Mouse (Mus musculus) layer of hippocampus, adult 8-10 months (tissue): ENCODE results near the gene Stat4. TPM values are rescaled to one million over a fixed set of nuclear protein-coding genes. Genes with fewer than 3 reads are reported as not detected.

Experiments
- DNase-seq, 2 experiments: peaks; one replicate each; pipeline ENCODE4 v3.0.0; 2022; ENCODE audit warnings: low spot score in 2 of 2
- total RNA-seq, 4 experiments: library from RNA; stranded (reverse); gene quantifications; 2 replicates each; pipeline ENCODE4 v1.2.4; 2022

The Stat4 gene
- total RNA-seq, result 1 to 10 TPM in 2 of 4 experiments, under 1 TPM in 2; 0.61 to 1.1 (median 1.0) TPM

GRCm38 (mm10) chr1:51986848-51987247 lies at the start of gene Stat4:
Gene Stat4, plus strand, starts transcription at chr1:51987148.
- no peak for DNase-seq

- DNase-seq, result no peak
Observed at GRCm38 (mm10) chr1:51938357-51938756, 48.6 kb upstream of the Stat4 start.

DNA sequence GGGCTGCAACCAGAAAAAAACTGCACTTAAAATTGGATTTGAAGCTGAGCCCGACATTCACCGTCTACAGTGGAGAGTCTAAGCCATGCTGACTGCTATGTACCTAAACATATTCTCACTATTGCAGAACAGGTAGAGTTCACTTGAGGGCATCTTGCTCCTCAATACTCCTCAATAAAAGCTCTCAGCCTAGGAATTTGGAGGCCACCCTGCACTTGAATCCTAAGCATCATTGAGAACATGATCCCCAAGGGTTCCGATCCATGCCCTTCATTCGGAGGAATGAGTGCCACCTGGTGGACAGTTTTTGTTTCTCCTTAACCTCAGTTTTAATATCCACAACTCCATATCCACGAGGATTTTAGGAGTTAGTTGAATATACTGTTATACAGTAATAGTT lies 42.2 kb upstream of the Stat4 start:
- DNase-seq, result peak in 1 of 2 experiments; percentile 20

DNA sequence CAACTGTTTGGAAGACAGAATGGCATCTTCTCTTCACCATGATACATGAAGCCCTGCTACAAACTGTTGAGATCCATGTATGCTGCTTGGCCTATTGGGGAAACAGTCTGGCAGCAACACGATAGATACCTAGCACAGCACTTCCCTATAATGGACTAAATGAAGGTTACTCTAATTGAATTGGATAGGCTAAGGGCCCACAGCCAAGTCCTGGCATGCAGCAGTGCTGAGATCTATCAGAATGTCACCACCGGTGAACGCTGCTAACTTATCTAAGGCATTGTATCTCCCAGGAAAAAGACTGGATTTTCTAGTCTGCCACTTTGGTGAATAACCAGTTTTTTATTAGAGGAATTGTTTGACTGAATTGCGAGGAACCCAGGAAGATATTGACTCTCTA lies 39.8 kb upstream of the Stat4 start:
- no peak for DNase-seq

GRCm38 (mm10) chr1:51964647-51965046 lies 22.3 kb upstream of the Stat4 start:
- no peak for DNase-seq

- no peak for DNase-seq
Observed at GRCm38 (mm10) chr1:51968994-51969393, 18.0 kb upstream of the Stat4 start.

- no peak for DNase-seq
Observed at GRCm38 (mm10) chr1:51970182-51970581, 16.8 kb upstream of the Stat4 start.

DNA sequence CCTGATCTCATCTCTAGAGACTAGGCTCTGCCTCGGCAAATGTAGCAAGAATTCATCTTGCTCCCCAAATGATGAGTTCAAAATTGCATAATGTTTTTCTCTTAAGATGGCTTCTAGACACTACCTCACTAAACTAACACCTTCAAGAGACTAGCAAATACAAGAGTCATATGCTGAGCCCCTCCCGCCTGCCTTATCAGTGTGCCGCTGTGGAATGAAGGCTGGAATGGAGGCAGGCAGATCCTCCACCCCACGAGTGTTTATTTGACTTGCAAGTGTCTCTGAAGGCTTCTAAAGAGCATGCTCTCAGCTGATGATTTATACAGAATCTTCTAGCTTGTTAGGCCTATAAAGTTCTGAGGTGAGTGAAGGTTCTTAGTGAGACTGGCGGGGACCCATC lies 11.4 kb upstream of the Stat4 start:
- no peak for DNase-seq

- no peak for DNase-seq
Observed at GRCm38 (mm10) chr1:51979048-51979447, 7.9 kb upstream of the Stat4 start.

- DNase-seq, result peak; percentile 11 to 58
Observed at GRCm38 (mm10) chr1:51991983-51992609, 5.1 kb downstream of the Stat4 start.

- DNase-seq, result no peak
Observed at GRCm38 (mm10) chr1:51996056-51996455, 9.1 kb downstream of the Stat4 start.

DNA sequence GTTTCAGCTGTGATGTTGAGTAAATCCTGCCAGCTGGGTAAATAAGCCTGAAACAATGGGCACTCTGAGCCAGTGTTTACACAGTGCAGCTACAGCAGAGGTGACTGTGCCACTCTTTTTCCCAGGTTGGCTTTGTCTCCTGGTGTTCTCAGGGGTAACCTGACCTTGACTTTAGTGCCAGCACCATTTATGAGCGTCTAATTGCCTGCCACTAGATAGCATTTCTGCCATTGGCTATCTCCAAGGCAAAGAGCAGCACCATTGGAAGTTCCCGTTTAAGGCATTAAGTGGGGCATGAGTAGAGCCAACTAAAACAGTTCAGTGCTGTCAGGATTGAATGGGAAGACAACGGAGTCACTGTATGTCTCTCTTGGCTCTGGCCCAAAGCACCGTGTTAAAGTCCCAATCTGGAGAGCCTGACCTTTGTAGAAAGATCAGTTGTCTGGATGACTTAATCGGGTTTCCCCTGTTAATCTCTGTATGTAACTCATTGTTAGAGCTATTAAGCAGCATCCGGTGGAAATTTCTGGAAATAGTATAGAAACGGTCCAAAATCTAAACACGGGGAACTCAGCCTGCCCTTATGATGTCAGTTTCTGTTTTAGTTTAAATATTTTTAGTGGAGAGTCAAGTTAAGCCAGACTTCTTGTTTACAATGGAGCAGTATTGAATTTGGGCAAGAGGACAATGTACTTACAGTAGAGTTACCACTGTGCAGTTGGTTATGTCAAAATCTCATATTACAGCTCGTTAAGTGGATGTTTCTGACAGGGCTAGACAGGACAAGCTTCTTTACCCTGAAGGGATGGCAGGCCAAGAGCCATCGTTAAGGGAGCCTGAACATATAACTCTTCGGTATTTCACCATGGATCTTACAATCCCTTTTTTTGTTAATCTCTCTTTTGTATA lies 10.1 kb downstream of the Stat4 start:
- no peak for DNase-seq

DNA sequence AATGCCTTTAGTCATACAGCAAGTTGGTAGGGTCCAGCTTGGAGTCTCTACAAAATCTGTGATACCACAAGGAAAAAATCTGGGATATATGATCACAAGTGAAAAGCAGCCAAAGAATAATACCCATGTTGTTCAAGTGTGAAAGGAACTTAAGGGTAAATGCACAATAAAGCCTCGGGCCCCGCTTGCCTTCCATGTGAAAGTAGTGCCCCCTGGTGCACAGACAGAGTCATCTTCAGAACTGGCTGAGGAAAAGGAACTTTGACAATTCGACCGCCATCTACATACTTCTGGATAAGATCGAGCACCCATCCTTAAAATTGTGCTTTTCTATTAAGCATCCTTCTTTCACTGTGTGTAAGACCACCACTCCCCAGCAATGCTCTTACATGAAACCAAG lies 11.6 kb downstream of the Stat4 start:
- peak; percentile 11 to 38 for DNase-seq

DNA sequence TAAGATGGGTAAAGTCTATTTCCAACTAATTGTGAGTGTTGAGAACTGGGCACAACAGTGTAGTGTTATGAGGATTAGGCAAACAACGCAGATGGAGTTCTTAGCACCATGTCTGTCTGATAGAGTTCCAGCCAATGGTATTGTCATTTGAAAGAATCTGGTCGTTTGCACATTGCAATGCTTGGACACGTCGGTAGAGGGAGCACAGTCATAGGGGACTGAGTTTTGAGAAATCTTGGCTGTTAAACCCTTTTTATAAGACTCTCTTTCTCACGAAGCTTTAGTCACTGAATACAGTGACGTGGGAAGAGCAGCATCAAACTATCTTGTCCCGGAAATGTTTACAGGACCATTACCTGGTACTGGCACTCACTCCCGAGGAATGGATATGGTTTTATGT lies 17.1 kb downstream of the Stat4 start:
- DNase-seq, result peak; percentile 47 to 65

DNA sequence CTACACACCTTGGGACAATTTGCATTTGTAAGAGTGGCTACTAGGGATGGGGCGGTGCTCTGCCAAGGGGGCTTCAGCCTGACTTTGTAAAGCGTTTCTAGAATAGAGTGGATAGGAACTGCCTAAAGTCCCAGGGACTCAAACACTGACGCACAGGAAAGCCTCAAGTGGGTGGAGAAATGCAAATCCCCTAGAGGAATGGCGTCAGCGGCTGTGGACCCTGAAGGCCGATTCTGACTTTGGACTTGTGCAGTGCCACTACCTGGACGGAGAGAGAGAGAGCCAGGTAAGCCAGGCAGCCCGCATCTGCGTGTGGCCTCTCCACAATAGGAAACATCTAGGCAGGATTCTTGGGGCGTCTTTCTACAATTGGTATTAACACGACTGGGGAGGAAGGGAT lies 21.5 kb downstream of the Stat4 start:
- DNase-seq, result no peak

- DNase-seq, result no peak
Observed at GRCm38 (mm10) chr1:52008947-52009346, 22.0 kb downstream of the Stat4 start.

GRCm38 (mm10) chr1:52010741-52011140 lies 23.8 kb downstream of the Stat4 start:
- DNase-seq, result no peak

DNA sequence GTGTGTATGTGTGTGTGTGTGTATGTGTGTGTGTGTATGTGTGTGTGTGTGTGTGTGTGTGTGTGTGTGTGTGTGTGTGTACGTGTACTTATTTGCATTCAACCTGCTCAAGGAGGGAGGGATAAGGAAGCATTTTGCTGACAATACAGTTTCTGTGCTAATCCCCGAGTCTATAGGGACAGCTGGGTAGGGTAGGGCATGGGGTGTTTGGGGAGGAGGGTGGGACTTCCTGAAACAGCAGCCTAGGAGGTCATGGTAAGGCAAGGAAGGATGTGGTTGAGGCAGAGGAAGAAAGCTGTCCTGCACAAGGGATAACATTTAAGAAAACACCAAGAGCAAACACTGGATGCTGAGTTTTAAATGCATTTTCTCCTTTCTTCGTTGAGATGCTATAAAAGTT lies 24.3 kb downstream of the Stat4 start:
- DNase-seq, result no peak

DNA sequence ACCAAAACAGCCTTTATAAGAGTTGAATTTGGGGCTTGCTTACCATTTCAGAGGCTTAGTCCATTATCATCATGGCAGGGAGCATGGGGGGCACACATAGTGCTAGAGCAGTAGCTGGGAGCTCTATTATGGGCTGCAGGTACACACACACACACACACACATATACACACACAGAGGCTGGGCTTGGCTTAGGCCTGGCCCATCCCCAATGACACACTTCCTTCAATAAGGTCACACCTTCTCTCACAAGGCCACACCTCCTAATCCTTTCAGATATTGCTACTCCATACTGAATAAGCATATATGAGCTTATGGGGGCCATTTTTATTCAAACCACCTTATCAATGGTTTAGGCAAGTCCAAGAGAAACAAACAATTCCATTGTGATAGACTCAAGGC lies 25.3 kb downstream of the Stat4 start:
- no peak for DNase-seq

DNA sequence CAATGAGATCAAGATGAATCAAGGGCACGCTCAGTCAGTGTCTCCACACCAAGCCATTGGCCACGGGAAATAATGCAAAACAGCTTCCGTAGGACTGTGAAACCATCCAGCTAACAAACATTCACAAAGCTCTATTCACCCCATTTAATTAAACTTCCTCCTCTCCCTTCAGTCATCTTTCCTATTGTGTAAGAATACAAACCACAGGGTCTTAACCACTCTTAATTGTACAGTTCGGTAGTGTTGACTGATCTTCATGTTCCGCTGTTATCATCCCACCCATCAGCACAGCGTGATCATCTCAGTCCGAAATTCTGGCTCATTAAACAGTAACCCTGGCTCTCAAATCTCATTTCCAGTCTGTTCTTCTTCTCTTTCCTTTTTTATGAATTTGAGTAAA lies 25.8 kb downstream of the Stat4 start:
- DNase-seq, result no peak

GRCm38 (mm10) chr1:52019621-52020020 lies 32.7 kb downstream of the Stat4 start:
- DNase-seq, result no peak

GRCm38 (mm10) chr1:52021936-52022725 lies 35.2 kb downstream of the Stat4 start:
- no peak for DNase-seq
